Mouse (Mus musculus) thymus, postnatal 4 days (tissue): Measurements from ENCODE around the gene Fras1.

Experiments used
- DNase-seq: peaks from one replicate; pipeline ENCODE4 v3.0.0; 2021

Gene Fras1

GRCm38 (mm10) chr5:96373567-96373985 is at the start of gene Fras1:
Fras1 (plus strand) TSS chr5:96373955.
- DNase-seq: no peak

- DNase-seq: no peak
Observed at GRCm38 (mm10) chr5:96331048-96331737, 42.6 kb upstream of the Fras1 start.

- DNase-seq: no peak
Observed at GRCm38 (mm10) chr5:96331738-96332070, 42.1 kb upstream of the Fras1 start.

- DNase-seq: no peak
Observed at GRCm38 (mm10) chr5:96333963-96334362, 39.8 kb upstream of the Fras1 start.

GRCm38 (mm10) chr5:96340564-96340963 is 33.2 kb upstream of the Fras1 start:
- DNase-seq: no peak

- no peak for DNase-seq
Observed at GRCm38 (mm10) chr5:96344983-96345382, 28.8 kb upstream of the Fras1 start.

GRCm38 (mm10) chr5:96351963-96352362 is 21.8 kb upstream of the Fras1 start:
- peak; percentile 42 for DNase-seq

- DNase-seq: no peak
Observed at GRCm38 (mm10) chr5:96363950-96364349, 9.8 kb upstream of the Fras1 start.

GRCm38 (mm10) chr5:96365590-96365989 is 8.2 kb upstream of the Fras1 start:
- no peak for DNase-seq

GRCm38 (mm10) chr5:96367260-96367659 is 6.5 kb upstream of the Fras1 start:
- no peak for DNase-seq

- DNase-seq: no peak
Observed at GRCm38 (mm10) chr5:96373106-96373505, 649 bp upstream of the Fras1 start.

GRCm38 (mm10) chr5:96373986-96374901 is 489 bp downstream of the Fras1 start:
- peak; percentile 64 for DNase-seq

GRCm38 (mm10) chr5:96375391-96375831 is 1.7 kb downstream of the Fras1 start:
- DNase-seq: no peak

GRCm38 (mm10) chr5:96376216-96376615 is 2.5 kb downstream of the Fras1 start:
- no peak for DNase-seq

- DNase-seq: no peak
Observed at GRCm38 (mm10) chr5:96386138-96386933, 12.6 kb downstream of the Fras1 start.

GRCm38 (mm10) chr5:96388306-96388705 is 14.6 kb downstream of the Fras1 start:
- no peak for DNase-seq

GRCm38 (mm10) chr5:96389963-96390623 is 16.3 kb downstream of the Fras1 start:
- no peak for DNase-seq

- DNase-seq: no peak
Observed at GRCm38 (mm10) chr5:96391086-96391485, 17.3 kb downstream of the Fras1 start.

GRCm38 (mm10) chr5:96394947-96395346 is 21.2 kb downstream of the Fras1 start:
- DNase-seq: no peak

- DNase-seq: no peak
Observed at GRCm38 (mm10) chr5:96395786-96396650, 22.3 kb downstream of the Fras1 start.

- DNase-seq: no peak
Observed at GRCm38 (mm10) chr5:96402555-96402954, 28.8 kb downstream of the Fras1 start.
